Mouse (Mus musculus): ENCODE data around the gene R3hdm4. TPM values are rescaled to one million over a fixed set of nuclear protein-coding genes. Genes with fewer than 3 reads are reported as not detected.

R3hdm4 gene
- 9.9 and 13.0 TPM in 2 replicates for polyA plus RNA-seq (2012)

- Histone ChIP-seq H3K36me3 (ENCODE audit: control insufficient read depth) (no peaks in the 10 kb centered on the region), H3K9me3 (ENCODE audit: control insufficient read depth, low read length) (peaks cover 15% of the 10 kb centered on the region), H3K4me1 (ENCODE audit: control insufficient read depth) (peaks cover 67% of the 10 kb centered on the region), H3K4me3 (replicated peaks) (no peak within 1 kb of the TSS), H3K27me3 (ENCODE audit: control insufficient read depth) (peaks cover 72% of the 10 kb centered on the region)
- no peak for TF ChIP-seq TAL1 (IDR thresholded peaks at IDR 0.05; ENCODE audit: low read length)
- TF ChIP-seq GATA1 (IDR thresholded peaks at IDR 0.05; ENCODE audit: low read length) = no peak
Measured at GRCm38 (mm10) chr10:79920958-79921535, at the start of gene R3hdm4. Gene R3hdm4 (minus strand): TSS chr10:79921208.

GRCm38 (mm10) chr10:79970415-79971182 is 49.6 kb upstream of the R3hdm4 start, which contains the start of gene Grin3b:
Gene Grin3b (plus strand): TSS chr10:79970715.
- TF ChIP-seq TAL1 (IDR thresholded peaks at IDR 0.05; ENCODE audit: low read length) = no peak
- no peak for TF ChIP-seq GATA1 (IDR thresholded peaks at IDR 0.05; ENCODE audit: low read length)
- Histone ChIP-seq H3K9me3 (ENCODE audit: control insufficient read depth, low read length) (peaks cover 33% of the 10 kb centered on the region), H3K4me1 (ENCODE audit: control insufficient read depth) (peaks cover 7% of the 10 kb centered on the region), H3K36me3 (ENCODE audit: control insufficient read depth) (peaks cover 49% of the 10 kb centered on the region), H3K27me3 (ENCODE audit: control insufficient read depth) (peaks cover 52% of the 10 kb centered on the region), H3K4me3 (replicated peaks) (no peak within 1 kb of the TSS)

- no peak overlapping the region for H3K4me3 ChIP-seq (replicated peaks)
- peaks cover 19% of the 10 kb centered on the region for H3K9me3 ChIP-seq (ENCODE audit: control insufficient read depth, low read length)
- no peak for TF ChIP-seq GATA1 (IDR thresholded peaks at IDR 0.05; ENCODE audit: low read length)
- TF ChIP-seq TAL1 (IDR thresholded peaks at IDR 0.05; ENCODE audit: low read length) = no peak
- H3K36me3 ChIP-seq (ENCODE audit: control insufficient read depth) = peaks cover 49% of the 10 kb centered on the region
- peaks cover 5% of the 10 kb centered on the region for H3K4me1 ChIP-seq (ENCODE audit: control insufficient read depth)
- peaks cover 49% of the 10 kb centered on the region for H3K27me3 ChIP-seq (ENCODE audit: control insufficient read depth)
Measured at GRCm38 (mm10) chr10:79969124-79969568, 48.1 kb upstream of the R3hdm4 start.

GRCm38 (mm10) chr10:79968181-79968580 is 47.2 kb upstream of the R3hdm4 start:
- Histone ChIP-seq H3K36me3 (ENCODE audit: control insufficient read depth) (peaks cover 53% of the 10 kb centered on the region), H3K4me3 (replicated peaks) (no peak overlapping the region), H3K27me3 (ENCODE audit: control insufficient read depth) (peaks cover 42% of the 10 kb centered on the region)

GRCm38 (mm10) chr10:79966886-79967400 is 45.9 kb upstream of the R3hdm4 start:
- peaks cover 64% of the 10 kb centered on the region for H3K36me3 ChIP-seq (ENCODE audit: control insufficient read depth)
- peaks cover 30% of the 10 kb centered on the region for H3K27me3 ChIP-seq (ENCODE audit: control insufficient read depth)
- H3K4me3 ChIP-seq (replicated peaks) = no peak overlapping the region
- H3K4me1 ChIP-seq (ENCODE audit: control insufficient read depth) = peaks cover 7% of the 10 kb centered on the region
- no peak for TF ChIP-seq TAL1 (IDR thresholded peaks at IDR 0.05; ENCODE audit: low read length)
- no peak for TF ChIP-seq GATA1 (IDR thresholded peaks at IDR 0.05; ENCODE audit: low read length)
- H3K9me3 ChIP-seq (ENCODE audit: control insufficient read depth, low read length) = peaks cover 3% of the 10 kb centered on the region; the same call in 1 of the 2 replicates

More at GRCm38 (mm10) chr10:79968181-79968580, 47.2 kb upstream of the R3hdm4 start:
- Histone ChIP-seq H3K9me3 (ENCODE audit: control insufficient read depth, low read length) (peaks cover 9% of the 10 kb centered on the region), H3K4me1 (ENCODE audit: control insufficient read depth) (peaks cover 5% of the 10 kb centered on the region)
- no peak for TF ChIP-seq TAL1 (IDR thresholded peaks at IDR 0.05; ENCODE audit: low read length)
- no peak for TF ChIP-seq GATA1 (IDR thresholded peaks at IDR 0.05; ENCODE audit: low read length)

- peaks cover 73% of the 10 kb centered on the region for H3K36me3 ChIP-seq (ENCODE audit: control insufficient read depth)
- peaks cover 14% of the 10 kb centered on the region for H3K27me3 ChIP-seq (ENCODE audit: control insufficient read depth)
- no peak overlapping the region for H3K4me3 ChIP-seq (replicated peaks)
- H3K9me3 ChIP-seq (ENCODE audit: control insufficient read depth, low read length) = no peaks in the 10 kb centered on the region
- TF ChIP-seq TAL1 (IDR thresholded peaks at IDR 0.05; ENCODE audit: low read length) (no peak), GATA1 (IDR thresholded peaks at IDR 0.05; ENCODE audit: low read length) (no peak)
- H3K4me1 ChIP-seq (ENCODE audit: control insufficient read depth) = peaks cover 17% of the 10 kb centered on the region
Measured at GRCm38 (mm10) chr10:79965325-79965724, 44.3 kb upstream of the R3hdm4 start.

GRCm38 (mm10) chr10:79964727-79965126 is 43.7 kb upstream of the R3hdm4 start:
- TF ChIP-seq GATA1 (IDR thresholded peaks at IDR 0.05; ENCODE audit: low read length) = no peak
- no peak for TF ChIP-seq TAL1 (IDR thresholded peaks at IDR 0.05; ENCODE audit: low read length)
- Histone ChIP-seq H3K9me3 (ENCODE audit: control insufficient read depth, low read length) (no peaks in the 10 kb centered on the region), H3K4me3 (replicated peaks) (no peak overlapping the region), H3K27me3 (ENCODE audit: control insufficient read depth) (peaks cover 8% of the 10 kb centered on the region), H3K4me1 (ENCODE audit: control insufficient read depth) (peaks cover 21% of the 10 kb centered on the region), H3K36me3 (ENCODE audit: control insufficient read depth) (peaks cover 73% of the 10 kb centered on the region)

GRCm38 (mm10) chr10:79960671-79961294 is 39.8 kb upstream of the R3hdm4 start:
- peak overlapping the region; percentile 94 for H3K4me3 ChIP-seq (replicated peaks)
- H3K36me3 ChIP-seq (ENCODE audit: control insufficient read depth) = peaks cover 45% of the 10 kb centered on the region
- peaks cover 38% of the 10 kb centered on the region for H3K4me1 ChIP-seq (ENCODE audit: control insufficient read depth)
- no peak for TF ChIP-seq TAL1 (IDR thresholded peaks at IDR 0.05; ENCODE audit: low read length)
- no peak for TF ChIP-seq GATA1 (IDR thresholded peaks at IDR 0.05; ENCODE audit: low read length)
- peaks cover 4% of the 10 kb centered on the region; the same call in 1 of the 2 replicates for H3K27me3 ChIP-seq (ENCODE audit: control insufficient read depth)
- no peaks in the 10 kb centered on the region for H3K9me3 ChIP-seq (ENCODE audit: control insufficient read depth, low read length)
